Mouse (Mus musculus) spleen, adult 2 months (tissue): ENCODE measurements around the gene Nploc4. TPM values are rescaled to one million over a fixed set of nuclear protein-coding genes. Genes with fewer than 3 reads are reported as not detected.

Source experiments
- DNase-seq, 2 experiments: peaks; one replicate each; pipeline versions ENCODE4 v3.0.0 to v3.0.0-alpha.2; 2012 to 2021; ENCODE audit warnings: low spot score in 2 of 2, low read depth in 1 of 2
- H3K27ac ChIP-seq: fragments of 200-500 bp; 2 replicates; pipeline ENCODE4 v1.5.1; 2012; ENCODE audit warnings: low read length, inconsistent platforms; ENCODE audit not compliant: insufficient read depth
- H3K27me3 ChIP-seq: fragments of 200-500 bp; 2 replicates; pipeline ENCODE4 v1.6.1; 2012; ENCODE audit warnings: mild to moderate bottlenecking, moderate library complexity, low read length, inconsistent platforms; ENCODE audit not compliant: control insufficient read depth, insufficient read depth
- H3K36me3 ChIP-seq: fragments of 200-500 bp; 2 replicates; pipeline ENCODE4 v1.6.1; 2012; ENCODE audit warnings: mild to moderate bottlenecking, low read length, inconsistent platforms; ENCODE audit not compliant: control insufficient read depth, insufficient read depth
- H3K4me1 ChIP-seq: fragments of 200-500 bp; 2 replicates; pipeline ENCODE4 v1.6.1; 2011; ENCODE audit warnings: inconsistent platforms; ENCODE audit not compliant: control insufficient read depth, insufficient read depth, insufficient read length
- H3K4me3 ChIP-seq: fragments of 200-500 bp; 2 replicates; pipeline ENCODE4 v1.5.1; 2011; ENCODE audit warnings: mild to moderate bottlenecking, inconsistent platforms; ENCODE audit not compliant: insufficient read depth, insufficient read length; ENCODE audit errors: extremely low read depth
- CTCF ChIP-seq: fragments of 200-500 bp; IDR thresholded peaks from 2 replicates; pipeline ENCODE4 v1.5.1; 2011; ENCODE audit warnings: mild to moderate bottlenecking, inconsistent platforms; ENCODE audit not compliant: insufficient read depth, insufficient read length, insufficient replicate concordance; ENCODE audit errors: extremely low read depth
- POLR2A ChIP-seq: fragments of 200-500 bp; IDR thresholded peaks from 2 replicates; pipeline ENCODE4 v1.6.1; 2011; ENCODE audit warnings: low read depth, low read length, inconsistent platforms
- WGBS: fragments of 180-500 bp; shearing (Covaris S2); methylation state at CpG from one replicate; pipeline ENCODE4 v1.1.7; 2018; 5-methylcytosine and 5-hydroxymethylcytosine counted together
- polyA plus RNA-seq: library from polyadenylated mRNA; depleted of rRNA; stranded (reverse); fragments of >200 nt; gene quantifications from 2 replicates; pipeline ENCODE4 v1.2.3, GENCODE M21; 2012

Nploc4 gene
- polyA plus RNA-seq, 1 experiment: 25.3 TPM

GRCm38 (mm10) chr11:120444106-120444505, 6.6 kb upstream of the Nploc4 start:
- Histone ChIP-seq H3K36me3 (no peaks in the 10 kb centered on the region), H3K4me1 (no peaks in the 10 kb centered on the region), H3K27ac (no peak overlapping the region), H3K27me3 (no peaks in the 10 kb centered on the region), H3K4me3 (no peak overlapping the region)
- 70% methylated on average over 6 of the region's 6 CpGs for WGBS
- TF ChIP-seq CTCF (no peak), POLR2A (no peak)
- no peak for DNase-seq

DNA sequence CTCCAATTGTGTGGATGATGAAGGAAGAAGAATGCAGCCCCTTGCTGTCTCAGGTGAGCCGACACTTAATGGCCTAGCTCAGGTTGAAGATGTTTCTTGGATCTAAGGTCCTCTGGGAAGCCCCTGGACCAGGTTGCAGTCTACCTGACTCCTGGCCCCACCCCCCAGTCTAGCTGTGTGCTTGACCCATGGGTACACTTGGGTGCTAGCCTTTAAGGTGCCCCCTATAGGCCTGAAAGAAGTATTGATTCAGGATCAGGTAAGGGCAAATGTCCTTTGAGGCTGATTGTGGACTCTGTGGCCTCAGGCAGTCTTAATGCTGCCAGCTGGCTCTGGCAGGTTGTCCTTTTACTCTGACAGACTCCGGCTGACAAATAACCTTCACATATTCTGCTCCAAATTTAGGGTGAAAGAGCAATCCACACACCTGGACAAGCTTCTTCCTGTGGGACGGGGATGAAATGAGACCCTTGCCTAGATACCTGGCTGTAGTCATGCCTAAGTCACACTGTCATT, 5.3 kb upstream of the Nploc4 start:
- H3K4me1 ChIP-seq: no peaks in the 10 kb centered on the region
- H3K27ac ChIP-seq: no peak overlapping the region
- H3K36me3 ChIP-seq: no peaks in the 10 kb centered on the region
- H3K27me3 ChIP-seq: no peaks in the 10 kb centered on the region
- no peak overlapping the region for H3K4me3 ChIP-seq
- WGBS: 91% methylated on average over 3 of the region's 3 CpGs
- DNase-seq: no peak
- TF ChIP-seq CTCF (no peak), POLR2A (no peak)

DNA sequence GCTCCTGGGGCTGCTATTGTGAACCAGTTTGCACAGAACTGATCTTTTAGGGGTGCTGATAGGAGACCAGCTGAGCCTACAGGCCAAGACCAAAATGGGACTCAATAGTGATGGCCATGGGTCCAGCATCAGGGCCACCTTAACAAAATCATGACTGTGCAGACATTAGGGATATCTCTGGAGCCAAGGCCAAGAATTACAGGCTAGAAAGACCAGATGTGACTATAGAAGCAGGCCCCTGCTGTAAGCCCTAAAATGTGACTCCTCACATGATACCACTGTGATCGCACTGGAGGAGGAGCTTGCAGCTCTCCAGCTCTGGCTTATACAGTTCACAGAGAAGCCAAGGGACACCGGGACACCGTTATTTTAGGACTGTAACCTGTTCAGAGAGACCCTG, 4.8 kb upstream of the Nploc4 start, which contains the start of gene Tspan10:
Gene Tspan10, plus strand, starts transcription at position 301 of the 400 bp plus-strand sequence.
- no peak for DNase-seq
- Histone ChIP-seq H3K4me1 (no peaks in the 10 kb centered on the region), H3K36me3 (no peaks in the 10 kb centered on the region), H3K27ac (no peak within 1 kb of the TSS), H3K27me3 (no peaks in the 10 kb centered on the region), H3K4me3 (no peak within 1 kb of the TSS)
- TF ChIP-seq CTCF (no peak), POLR2A (no peak)
- WGBS: 90% methylated on average over 3 of the region's 3 CpGs

DNA sequence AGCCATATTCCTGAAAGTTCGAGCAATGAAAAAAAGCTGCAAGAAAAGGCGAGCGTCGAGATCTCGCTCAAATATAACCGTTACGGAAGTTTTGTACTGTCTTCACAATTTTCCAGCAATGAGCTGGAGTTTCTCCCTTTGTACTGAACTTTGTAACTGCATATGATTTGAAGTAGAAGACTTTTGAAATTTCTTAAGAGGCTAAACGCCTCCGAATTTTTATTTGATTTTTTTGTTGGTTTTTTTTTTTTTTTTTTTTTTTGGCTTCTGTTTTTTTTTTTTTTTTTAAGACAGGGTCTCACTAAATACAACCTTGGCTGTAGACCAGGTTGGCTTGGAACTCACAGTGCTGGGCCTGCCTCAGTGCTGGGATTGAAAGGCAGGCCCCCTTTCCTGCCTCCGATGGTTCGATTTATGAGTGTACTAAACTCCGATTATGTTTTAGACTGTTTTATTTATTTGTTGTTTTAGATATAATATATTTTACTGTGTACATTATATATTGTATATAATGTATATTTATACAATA, 413 bp upstream of the Nploc4 start:
- WGBS: 24% methylated on average over 12 of the region's 12 CpGs
- DNase-seq: peak in 1 of 2 experiments; percentile 9

GRCm38 (mm10) chr11:120426727-120427126, 10.8 kb downstream of the Nploc4 start:
- Histone ChIP-seq H3K27me3 (no peaks in the 10 kb centered on the region), H3K27ac (no peak overlapping the region), H3K4me1 (no peaks in the 10 kb centered on the region), H3K4me3 (no peak overlapping the region), H3K36me3 (peaks cover 31% of the 10 kb centered on the region)
- DNase-seq: no peak
- WGBS: 84% methylated on average over 3 of the region's 3 CpGs
- TF ChIP-seq CTCF: no peak
- TF ChIP-seq POLR2A: no peak

More for the DNA sequence above, 413 bp upstream of the Nploc4 start:
- TF ChIP-seq POLR2A (no peak), CTCF (no peak)
- Histone ChIP-seq H3K36me3 (peaks cover 4% of the 10 kb centered on the region), H3K27ac (no peak overlapping the region), H3K27me3 (no peaks in the 10 kb centered on the region), H3K4me3 (peak overlapping the region; percentile 88), H3K4me1 (no peaks in the 10 kb centered on the region)

GRCm38 (mm10) chr11:120423569-120424295, 13.8 kb downstream of the Nploc4 start:
- TF ChIP-seq POLR2A (no peak), CTCF (peak; percentile 57; the same call in 1 of the 2 replicates)
- 71% methylated on average over 9 of the region's 9 CpGs for WGBS
- peaks cover 37% of the 10 kb centered on the region for H3K36me3 ChIP-seq
- no peaks in the 10 kb centered on the region for H3K27me3 ChIP-seq
- H3K4me1 ChIP-seq: no peaks in the 10 kb centered on the region
- no peak overlapping the region for H3K4me3 ChIP-seq
- DNase-seq: peak; percentile 14 to 45
- H3K27ac ChIP-seq: no peak overlapping the region
